Mouse (Mus musculus): Measurements from ENCODE around the gene Pmpca. TPM values are rescaled to one million over a fixed set of nuclear protein-coding genes. Genes with fewer than 3 reads are reported as not detected.
"Not testable (repeated sequence)": the region's sequence is repeated elsewhere in the genome, so short reads cannot be mapped to it uniquely, and the experiment has no call there.

Gene Pmpca
- polyA plus RNA-seq, 1 experiment from 2014 or later = 103 TPM

GRCm38 (mm10) chr2:26380131-26380771, 8.9 kb upstream of the Pmpca start, which contains the start of gene Snapc4:
Gene Snapc4, minus strand, starts transcription at chr2:26380653.
- peak within 1 kb of the TSS; percentile 48 for H3K27ac ChIP-seq
- H3K4me2 ChIP-seq = peak within 1 kb of the TSS; percentile 91
- H3K4me3 ChIP-seq = peak within 1 kb of the TSS; percentile 85
- peaks cover 5% of the 10 kb centered on the region for H3K4me1 ChIP-seq (replicated peaks)
- ATAC-seq (replicated peaks; ENCODE audit: insufficient number of reproducible peaks, insufficient read depth, low FRiP score, low read depth) = peak; percentile 86
- H3K27me3 ChIP-seq = no peaks in the 10 kb centered on the region
- WGBS = under 1% methylated on average over 38 of the region's 38 CpGs
- H3K36me3 ChIP-seq = peaks cover 54% of the 10 kb centered on the region
- no peaks in the 10 kb centered on the region for H3K9me3 ChIP-seq (replicated peaks)
- H3K9ac ChIP-seq = peak within 1 kb of the TSS; percentile 79

- WGBS = 28% methylated on average over 6 of the region's 6 CpGs
- Histone ChIP-seq H3K36me3 (peaks cover 54% of the 10 kb centered on the region), H3K9ac (0 out of 2 replicates have a peak overlapping the region, but pooled peaks have one; percentile 79), H3K4me3 (peak overlapping the region; percentile 85), H3K4me2 (peak overlapping the region; percentile 91)
- not testable (repeated sequence) for ATAC-seq (replicated peaks; ENCODE audit: insufficient number of reproducible peaks, insufficient read depth, low FRiP score, low read depth); H3K27ac ChIP-seq; H3K9me3 ChIP-seq (replicated peaks); H3K27me3 ChIP-seq; H3K4me1 ChIP-seq (replicated peaks)
Observed at GRCm38 (mm10) chr2:26380871-26381270, 8.3 kb upstream of the Pmpca start.

- H3K9ac ChIP-seq = peak overlapping the region; percentile 95; the same call in 1 of the 2 replicates
Observed at GRCm38 (mm10) chr2:26387713-26388112, 1.4 kb upstream of the Pmpca start.

GRCm38 (mm10) chr2:26388682-26389153, 421 bp upstream of the Pmpca start:
- H3K36me3 ChIP-seq = peaks cover 71% of the 10 kb centered on the region
- no peaks in the 10 kb centered on the region for H3K27me3 ChIP-seq
- no peaks in the 10 kb centered on the region for H3K9me3 ChIP-seq (replicated peaks)
- peak overlapping the region; percentile 70 for H3K27ac ChIP-seq
- peak overlapping the region; percentile 97 for H3K4me3 ChIP-seq
- peaks cover 21% of the 10 kb centered on the region for H3K4me1 ChIP-seq (replicated peaks)
- H3K4me2 ChIP-seq = peak overlapping the region; percentile 84
- under 1% methylated on average over 29 of the region's 45 CpGs for WGBS
- peak overlapping the region; percentile 95 for H3K9ac ChIP-seq
- peak; percentile 41; the same call in 1 of the 2 replicates for ATAC-seq (replicated peaks; ENCODE audit: insufficient number of reproducible peaks, insufficient read depth, low FRiP score, low read depth)

More at GRCm38 (mm10) chr2:26387713-26388112, 1.4 kb upstream of the Pmpca start:
- H3K27me3 ChIP-seq = no peaks in the 10 kb centered on the region
- ATAC-seq (replicated peaks; ENCODE audit: insufficient number of reproducible peaks, insufficient read depth, low FRiP score, low read depth) = no peak
- H3K9me3 ChIP-seq (replicated peaks) = no peaks in the 10 kb centered on the region
- WGBS = 77% methylated on average over 3 of the region's 3 CpGs
- H3K4me2 ChIP-seq = peak overlapping the region; percentile 84
- peak overlapping the region; percentile 97; the same call in 1 of the 2 replicates for H3K4me3 ChIP-seq
- peaks cover 21% of the 10 kb centered on the region for H3K4me1 ChIP-seq (replicated peaks)
- no peak overlapping the region for H3K27ac ChIP-seq
- peaks cover 71% of the 10 kb centered on the region for H3K36me3 ChIP-seq

- H3K9ac ChIP-seq = no peak overlapping the region
- no peaks in the 10 kb centered on the region for H3K27me3 ChIP-seq
- 78% methylated on average over 3 of the region's 3 CpGs for WGBS
- peaks cover 21% of the 10 kb centered on the region for H3K4me1 ChIP-seq (replicated peaks)
- no peak overlapping the region for H3K4me2 ChIP-seq
- no peaks in the 10 kb centered on the region for H3K9me3 ChIP-seq (replicated peaks)
- H3K27ac ChIP-seq = no peak overlapping the region
- H3K36me3 ChIP-seq = peaks cover 71% of the 10 kb centered on the region
- no peak overlapping the region for H3K4me3 ChIP-seq
- ATAC-seq (replicated peaks; ENCODE audit: insufficient number of reproducible peaks, insufficient read depth, low FRiP score, low read depth) = no peak
Observed at GRCm38 (mm10) chr2:26390954-26391353, 1.8 kb downstream of the Pmpca start.

GRCm38 (mm10) chr2:26391617-26392016, 2.5 kb downstream of the Pmpca start:
- no peaks in the 10 kb centered on the region for H3K27me3 ChIP-seq
- H3K27ac ChIP-seq = no peak overlapping the region
- peaks cover 21% of the 10 kb centered on the region for H3K4me1 ChIP-seq (replicated peaks)
- H3K9ac ChIP-seq = no peak overlapping the region
- H3K4me3 ChIP-seq = no peak overlapping the region
- H3K36me3 ChIP-seq = peaks cover 72% of the 10 kb centered on the region
- 88% methylated on average over 6 of the region's 6 CpGs for WGBS
- no peak overlapping the region for H3K4me2 ChIP-seq
- no peak for ATAC-seq (replicated peaks; ENCODE audit: insufficient number of reproducible peaks, insufficient read depth, low FRiP score, low read depth)
- H3K9me3 ChIP-seq (replicated peaks) = no peaks in the 10 kb centered on the region

GRCm38 (mm10) chr2:26398978-26399377, 9.8 kb downstream of the Pmpca start:
- Histone ChIP-seq H3K27me3 (no peaks in the 10 kb centered on the region), H3K4me1 (replicated peaks) (no peaks in the 10 kb centered on the region), H3K4me3 (no peak overlapping the region), H3K9me3 (replicated peaks) (no peaks in the 10 kb centered on the region), H3K36me3 (peaks cover 74% of the 10 kb centered on the region), H3K4me2 (no peak overlapping the region), H3K9ac (no peak overlapping the region), H3K27ac (no peak overlapping the region)
- ATAC-seq (replicated peaks; ENCODE audit: insufficient number of reproducible peaks, insufficient read depth, low FRiP score, low read depth) = no peak
- 82% methylated on average over 8 of the region's 8 CpGs for WGBS

GRCm38 (mm10) chr2:26399647-26400046, 10.5 kb downstream of the Pmpca start:
- Histone ChIP-seq H3K4me1 (replicated peaks) (no peaks in the 10 kb centered on the region), H3K9me3 (replicated peaks) (no peaks in the 10 kb centered on the region), H3K36me3 (peaks cover 67% of the 10 kb centered on the region), H3K9ac (no peak overlapping the region), H3K4me3 (no peak overlapping the region), H3K4me2 (no peak overlapping the region), H3K27me3 (no peaks in the 10 kb centered on the region), H3K27ac (no peak overlapping the region)
- 65% methylated on average over 5 of the region's 5 CpGs for WGBS
- ATAC-seq (replicated peaks; ENCODE audit: insufficient number of reproducible peaks, insufficient read depth, low FRiP score, low read depth) = peak; percentile 43; the same call in 1 of the 2 replicates

- Histone ChIP-seq H3K4me2 (no peak overlapping the region), H3K4me3 (no peak overlapping the region), H3K27ac (no peak overlapping the region), H3K9ac (no peak overlapping the region), H3K9me3 (replicated peaks) (no peaks in the 10 kb centered on the region), H3K27me3 (no peaks in the 10 kb centered on the region), H3K4me1 (replicated peaks) (no peaks in the 10 kb centered on the region), H3K36me3 (peaks cover 61% of the 10 kb centered on the region)
- ATAC-seq (replicated peaks; ENCODE audit: insufficient number of reproducible peaks, insufficient read depth, low FRiP score, low read depth) = no peak
- WGBS = 83% methylated on average over 5 of the region's 5 CpGs
Observed at GRCm38 (mm10) chr2:26400296-26400695, 11.2 kb downstream of the Pmpca start.

GRCm38 (mm10) chr2:26401023-26401422, 11.9 kb downstream of the Pmpca start:
- no peak for ATAC-seq (replicated peaks; ENCODE audit: insufficient number of reproducible peaks, insufficient read depth, low FRiP score, low read depth)
- no peak overlapping the region for H3K27ac ChIP-seq
- no peak overlapping the region for H3K4me3 ChIP-seq
- no peak overlapping the region for H3K9ac ChIP-seq
- H3K9me3 ChIP-seq (replicated peaks) = no peaks in the 10 kb centered on the region
- no peak overlapping the region for H3K4me2 ChIP-seq
- H3K27me3 ChIP-seq = no peaks in the 10 kb centered on the region
- H3K36me3 ChIP-seq = peaks cover 53% of the 10 kb centered on the region
- whole genome bisulfite sequencing = 85% methylated on average over 4 of the region's 4 CpGs
- peaks cover 5% of the 10 kb centered on the region for H3K4me1 ChIP-seq (replicated peaks)

- Histone ChIP-seq H3K9me3 (replicated peaks) (no peaks in the 10 kb centered on the region), H3K9ac (no peak overlapping the region), H3K4me2 (no peak overlapping the region), H3K36me3 (peaks cover 41% of the 10 kb centered on the region), H3K4me1 (replicated peaks) (peaks cover 18% of the 10 kb centered on the region), H3K27me3 (no peaks in the 10 kb centered on the region), H3K4me3 (no peak overlapping the region), H3K27ac (no peak overlapping the region)
- no peak for ATAC-seq (replicated peaks; ENCODE audit: insufficient number of reproducible peaks, insufficient read depth, low FRiP score, low read depth)
- 78% methylated on average over 1 of the region's 1 CpGs for WGBS
Observed at GRCm38 (mm10) chr2:26402265-26402664, 13.1 kb downstream of the Pmpca start.

GRCm38 (mm10) chr2:26403306-26403705, 14.2 kb downstream of the Pmpca start:
- Histone ChIP-seq H3K4me1 (replicated peaks) (peaks cover 28% of the 10 kb centered on the region), H3K36me3 (peaks cover 35% of the 10 kb centered on the region), H3K27me3 (no peaks in the 10 kb centered on the region), H3K4me2 (no peak overlapping the region), H3K9ac (no peak overlapping the region), H3K27ac (no peak overlapping the region), H3K9me3 (replicated peaks) (no peaks in the 10 kb centered on the region), H3K4me3 (no peak overlapping the region)
- 70% methylated on average over 8 of the region's 8 CpGs for WGBS
- no peak for ATAC-seq (replicated peaks; ENCODE audit: insufficient number of reproducible peaks, insufficient read depth, low FRiP score, low read depth)
